ENCODE assay signal across 24 mouse cellular contexts in genomic region chr11:90088473-90088872, GRCm38 (mm10). TPM values are rescaled to one million over a fixed set of nuclear protein-coding genes. Genes with fewer than 3 reads are reported as not detected.
DNase-seq lines count a peak whose midpoint lies in the region; ATAC-seq and TF ChIP-seq lines count a peak whose summit lies in the region.
"Had no signal": no experiment of that assay in that cellular context is flagged by ENCODE, and none has a peak within 500 bp of the region (broad histone marks: within the 10 kb centered on the region; RNA-seq: fewer than 3 reads in every experiment).

No protein-coding gene starts in this region.

- H3K36me3 ChIP-seq in heart, embryonic 10.5 days, result no peaks in the 10 kb centered on the region
- no peaks in the 10 kb centered on the region for H3K36me3 ChIP-seq in heart, embryonic 12.5 days
- no peaks in the 10 kb centered on the region for H3K36me3 ChIP-seq in macrophage (ENCODE audit: inconsistent target)
- H3K36me3 ChIP-seq in embryonic facial prominence, embryonic 10.5 days (replicated peaks), result no peaks in the 10 kb centered on the region
- H3K36me3 ChIP-seq: forebrain, embryonic 10.5 days; forebrain, embryonic 15.5 days; hindbrain, embryonic 15.5 days had no signal

- no peaks in the 10 kb centered on the region for H3K27me3 ChIP-seq in heart, embryonic 10.5 days (ENCODE audit: insufficient read depth, poor library complexity, severe bottlenecking)
- H3K27me3 ChIP-seq in heart, embryonic 12.5 days (replicated peaks), result no peaks in the 10 kb centered on the region
- no peaks in the 10 kb centered on the region for H3K27me3 ChIP-seq in embryonic facial prominence, embryonic 10.5 days (replicated peaks; ENCODE audit: low read depth, poor library complexity, severe bottlenecking)
- H3K27me3 ChIP-seq: forebrain, embryonic 15.5 days; hindbrain, embryonic 15.5 days had no signal

- no peak for DNase-seq in heart, embryonic 10.5 days (ENCODE audit: low spot score)
- DNase-seq in A20 (ENCODE audit: low read depth, low spot score), result peak; percentile 38
- no peak for DNase-seq in ovary, postnatal 14 days (ENCODE audit: low spot score)
- no peak for DNase-seq in embryonic facial prominence, embryonic 10.5 days (ENCODE audit: low spot score)
- no peak for DNase-seq in adrenal gland, postnatal 14 days
- DNase-seq: adrenal gland, postnatal 36 days; B cell, adult 2 months; cerebellum, adult 11 months; cerebellum, adult 8-10 months; cerebellum, postnatal 14 days; gastrocnemius, postnatal 14 days; kidney, adult 2 months had no signal

- 72% methylated on average over 4 of the region's 4 CpGs for WGBS in heart, embryonic 10.5 days
- WGBS in heart, embryonic 12.5 days, result 72% methylated on average over 4 of the region's 4 CpGs
- under 1% methylated on average over 4 of the region's 4 CpGs for WGBS in bone marrow, adult 2 months
- 9% methylated on average over 4 of the region's 4 CpGs for WGBS in macrophage (ENCODE audit: missing documents)
- 87% methylated on average over 4 of the region's 4 CpGs for WGBS in embryonic facial prominence, embryonic 10.5 days

- TF ChIP-seq CTCF in bone marrow, adult 2 months (IDR thresholded peaks at IDR 0.05; ENCODE audit: control insufficient read depth, insufficient read depth, low read length), result no peak

- ATAC-seq in heart, embryonic 12.5 days (ENCODE audit: insufficient number of reproducible peaks, low FRiP score), result no peak
- ATAC-seq: activated CD4-positive, CD25-positive, alpha-beta regulatory T cell, adult 4 months; CD4-positive, CD25-positive, alpha-beta regulatory T cell, adult 4 months; forebrain, embryonic 15.5 days; intestine, embryonic 16.5 days; Patski had no signal

- H3K27ac ChIP-seq in heart, embryonic 10.5 days, result 0 out of 2 replicates have a peak overlapping the region, but pooled peaks have one; percentile 29
- no peak overlapping the region for H3K27ac ChIP-seq in heart, embryonic 12.5 days (ENCODE audit: poor library complexity, severe bottlenecking)
- H3K27ac ChIP-seq in bone marrow, adult 2 months (ENCODE audit: control insufficient read depth, insufficient read depth, low read depth, low read length, poor library complexity), result no peak overlapping the region
- H3K27ac ChIP-seq in macrophage, result no peak overlapping the region
- H3K27ac ChIP-seq in embryonic facial prominence, embryonic 10.5 days (replicated peaks), result no peak overlapping the region
- H3K27ac ChIP-seq: forebrain, embryonic 10.5 days; forebrain, embryonic 15.5 days; hindbrain, embryonic 15.5 days had no signal

- no peak overlapping the region for H3K9ac ChIP-seq in heart, embryonic 12.5 days
- H3K9ac ChIP-seq: forebrain, embryonic 15.5 days; hindbrain, embryonic 15.5 days had no signal

- H3K4me1 ChIP-seq in heart, embryonic 10.5 days, result peaks cover 4% of the 10 kb centered on the region
- H3K4me1 ChIP-seq in heart, embryonic 12.5 days (replicated peaks), result no peaks in the 10 kb centered on the region
- H3K4me1 ChIP-seq in bone marrow, adult 2 months (ENCODE audit: control insufficient read depth, insufficient read depth, low read length), result no peaks in the 10 kb centered on the region
- no peaks in the 10 kb centered on the region for H3K4me1 ChIP-seq in embryonic facial prominence, embryonic 10.5 days
- H3K4me1 ChIP-seq: forebrain, embryonic 10.5 days; forebrain, embryonic 15.5 days; hindbrain, embryonic 15.5 days had no signal

- no peaks in the 10 kb centered on the region for H3K79me2 ChIP-seq in macrophage (ENCODE audit: inconsistent target)

- no peaks in the 10 kb centered on the region for H3K9me3 ChIP-seq in heart, embryonic 10.5 days
- H3K9me3 ChIP-seq in heart, embryonic 12.5 days (replicated peaks), result no peaks in the 10 kb centered on the region
- H3K9me3 ChIP-seq in embryonic facial prominence, embryonic 10.5 days, result no peaks in the 10 kb centered on the region
- H3K9me3 ChIP-seq: forebrain, embryonic 10.5 days; forebrain, embryonic 15.5 days; hindbrain, embryonic 15.5 days had no signal

- no peak overlapping the region for H3K4me2 ChIP-seq in heart, embryonic 12.5 days
- H3K4me2 ChIP-seq: forebrain, embryonic 15.5 days; heart, embryonic 11.5 days; hindbrain, embryonic 15.5 days had no signal

- TF ChIP-seq POLR2A in bone marrow, adult 2 months (IDR thresholded peaks at IDR 0.05; ENCODE audit: borderline replicate concordance, control insufficient read depth, low read depth, low read length), result no peak

- no peak overlapping the region for H3K4me3 ChIP-seq in heart, embryonic 10.5 days
- no peak overlapping the region for H3K4me3 ChIP-seq in heart, embryonic 12.5 days
- H3K4me3 ChIP-seq in bone marrow, adult 2 months (replicated peaks; ENCODE audit: control insufficient read depth, low read depth, low read length), result peak overlapping the region; percentile 37
- H3K4me3 ChIP-seq in macrophage (ENCODE audit: inconsistent target), result peak overlapping the region; percentile 19
- H3K4me3 ChIP-seq in embryonic facial prominence, embryonic 10.5 days, result no peak overlapping the region
- H3K4me3 ChIP-seq: erythroblast, embryonic 14.5 days; forebrain, embryonic 10.5 days; forebrain, embryonic 15.5 days; hindbrain, embryonic 15.5 days had no signal

RNA-seq across cellular contexts. Expression of gene Tmem100, which starts 58.3 kb away (rescaled TPM):
- polyA plus RNA-seq in heart, embryonic 10.5 days (2016; fragmentation: Nextera tagmentation; extraction: Ambion mirVana), result 13.6 and 14.1 TPM in 2 replicates
- 15.9 and 17.1 TPM in 2 replicates for polyA plus RNA-seq in heart, embryonic 12.5 days (2016; fragmentation: Nextera tagmentation; extraction: Ambion mirVana)
- polyA plus RNA-seq in bone marrow, adult 2 months (2011; ENCODE audit: insufficient read depth, insufficient read length, low replicate concordance, missing spikeins), result 1.1 TPM in 1 of 2 replicates, not detected in the other
- total RNA-seq in macrophage (2018; cell fraction: chromatin; rRNA removed), result not detected
- under 1 TPM in 9 of 26 experiments, not detected in 17; 0.05 to 0.19 (median 0.10) TPM for total RNA-seq in macrophage (2018; cell fraction: cytosol; rRNA removed)
- under 1 TPM in 1 of 26 experiments, not detected in 25; 0.42 TPM for total RNA-seq in macrophage (2018; cell fraction: nucleus; rRNA removed)
- polyA plus RNA-seq in macrophage (2018), result not detected in 3 replicates
- polyA plus RNA-seq in embryonic facial prominence, embryonic 10.5 days (2016; fragmentation: Nextera tagmentation; extraction: Ambion mirVana), result 7.0 and 7.7 TPM in 2 replicates
- 4.2 and 5.1 TPM in 2 replicates for total RNA-seq in adrenal gland, postnatal 14 days (2021)
- polyA plus RNA-seq: activated CD4-positive, CD25-positive, alpha-beta regulatory T cell, adult 4 months; CD4-positive, CD25-positive, alpha-beta regulatory T cell, adult 4 months; erythroblast, embryonic 14.5 days; Patski had no signal

Comparison
In these comparisons a context has a peak if more than half of its experiments do, and no peak if none do; other contexts are left out.
1. H3K4me3 ChIP-seq: peak in bone marrow, adult 2 months (single experiment) and macrophage (single experiment); none in heart, embryonic 10.5 days (single experiment), heart, embryonic 12.5 days (single experiment) and embryonic facial prominence, embryonic 10.5 days (single experiment).